Comparison of ENCODE assay signal across 22 mouse cellular contexts in genomic region chr10:8770931-8771653, GRCm38 (mm10).
DNase-seq lines count a peak whose midpoint lies in the region; ATAC-seq and TF ChIP-seq lines count a peak whose summit lies in the region.
"Had no signal": no experiment of that assay in that cellular context is flagged by ENCODE, and none has a peak within 500 bp of the region (broad histone marks: within the 10 kb centered on the region; RNA-seq: fewer than 3 reads in every experiment).

No protein-coding gene starts in this region.

- TF ChIP-seq CTCF in heart, adult 2 months (IDR thresholded peaks at IDR 0.05) = peak; percentile 23; the same call in 1 of the 2 replicates
- peak; percentile 28 for TF ChIP-seq CTCF in lung, postnatal 0 days (IDR thresholded peaks at IDR 0.05)

- no peak for TF ChIP-seq POLR2A in heart, adult 2 months (IDR thresholded peaks at IDR 0.05; ENCODE audit: insufficient read depth, low read depth, low read length)

- no peak overlapping the region for H3K27ac ChIP-seq in heart, adult 2 months
- no peak overlapping the region for H3K27ac ChIP-seq in heart, embryonic 12.5 days (ENCODE audit: poor library complexity, severe bottlenecking)
- no peak overlapping the region for H3K27ac ChIP-seq in lung, postnatal 0 days (ENCODE audit: low read length)
- peak overlapping the region; percentile 67 for H3K27ac ChIP-seq in brown adipose tissue, adult 24 weeks (replicated peaks; ENCODE audit: low read depth, low read length)
- H3K27ac ChIP-seq: embryonic facial prominence, embryonic 12.5 days; hindbrain, embryonic 14.5 days; stomach, embryonic 15.5 days had no signal

- ATAC-seq in heart, embryonic 12.5 days (ENCODE audit: insufficient number of reproducible peaks, low FRiP score) = no peak
- ATAC-seq in lung, postnatal 0 days = no peak
- ATAC-seq: forebrain, postnatal 0 days; intestine, embryonic 16.5 days; liver, postnatal 0 days had no signal

- no peak overlapping the region for H3K4me2 ChIP-seq in heart, embryonic 12.5 days
- no peak overlapping the region for H3K4me2 ChIP-seq in lung, postnatal 0 days (replicated peaks; ENCODE audit: low read depth, low read length)
- H3K4me2 ChIP-seq: embryonic facial prominence, embryonic 12.5 days; hindbrain, embryonic 14.5 days; midbrain, embryonic 11.5 days; stomach, embryonic 15.5 days had no signal

- intact Hi-C loops in heart, adult 2 months (cut with DNase I) = no loop called here

- H3K27me3 ChIP-seq in heart, adult 2 months (ENCODE audit: control insufficient read depth, insufficient read depth, low read length) = no peaks in the 10 kb centered on the region
- no peaks in the 10 kb centered on the region for H3K27me3 ChIP-seq in heart, embryonic 12.5 days (replicated peaks)
- no peaks in the 10 kb centered on the region for H3K27me3 ChIP-seq in lung, postnatal 0 days (replicated peaks; ENCODE audit: insufficient read depth, low read length)
- H3K27me3 ChIP-seq: embryonic facial prominence, embryonic 12.5 days; stomach, embryonic 15.5 days had no signal

- H3K4me1 ChIP-seq in heart, adult 2 months (ENCODE audit: control insufficient read depth, insufficient read depth, low read length) = peaks cover 23% of the 10 kb centered on the region
- peaks cover 12% of the 10 kb centered on the region for H3K4me1 ChIP-seq in heart, embryonic 12.5 days (replicated peaks)
- H3K4me1 ChIP-seq in lung, postnatal 0 days (ENCODE audit: insufficient read depth, low read depth, low read length) = no peaks in the 10 kb centered on the region; the same call in 1 of the 2 replicates
- peaks cover 23% of the 10 kb centered on the region for H3K4me1 ChIP-seq in brown adipose tissue, adult 24 weeks (ENCODE audit: control insufficient read depth, insufficient read depth, insufficient read length, low read length)
- H3K4me1 ChIP-seq: embryonic facial prominence, embryonic 12.5 days; stomach, embryonic 15.5 days had no signal

- no peaks in the 10 kb centered on the region for H3K79me2 ChIP-seq in heart, adult 2 months (replicated peaks; ENCODE audit: control insufficient read depth, insufficient read depth, low read length)

- WGBS in heart, adult 2 months = 92% methylated on average over 12 of the region's 12 CpGs
- 91% methylated on average over 12 of the region's 12 CpGs for WGBS in heart, embryonic 12.5 days
- 91% methylated on average over 12 of the region's 12 CpGs for WGBS in lung, postnatal 0 days

- no peak for DNase-seq in heart, adult 2 months
- no peak for DNase-seq in lung, postnatal 0 days (ENCODE audit: low spot score)
- DNase-seq in lung, postnatal 14 days = no peak
- peak; percentile 44 for DNase-seq in adipocyte (ENCODE audit: low spot score)
- DNase-seq in right cerebral cortex, postnatal 36 days (ENCODE audit: low spot score in 2 of 2) = no peak
- DNase-seq in thymus, postnatal 14 days = no peak
- DNase-seq: cerebellum, adult 11-12 months; cerebellum, postnatal 10 days; forebrain, postnatal 0 days; heart, postnatal 4 days; kidney, postnatal 4 days; liver, postnatal 0 days; lung, postnatal 10 days; thymus, adult 18-20 months; thymus, postnatal 4 days had no signal

- no peak overlapping the region for H3K4me3 ChIP-seq in heart, adult 2 months
- H3K4me3 ChIP-seq in heart, embryonic 12.5 days = no peak overlapping the region
- no peak overlapping the region for H3K4me3 ChIP-seq in lung, postnatal 0 days (ENCODE audit: low read depth, low read length)
- H3K4me3 ChIP-seq in brown adipose tissue, adult 24 weeks (ENCODE audit: insufficient read depth, low read depth, low read length) = no peak overlapping the region
- H3K4me3 ChIP-seq: embryonic facial prominence, embryonic 12.5 days; stomach, embryonic 15.5 days had no signal

- TF ChIP-seq EP300 in heart, adult 2 months (IDR thresholded peaks at IDR 0.05; ENCODE audit: insufficient read depth, low read depth, low read length) = no peak
- no peak for TF ChIP-seq EP300 in lung, postnatal 0 days (IDR thresholded peaks at IDR 0.05)

- H3K9me3 ChIP-seq in heart, embryonic 12.5 days (replicated peaks) = peaks cover 7% of the 10 kb centered on the region
- H3K9me3 ChIP-seq in lung, postnatal 0 days (ENCODE audit: low read length) = no peaks in the 10 kb centered on the region
- H3K9me3 ChIP-seq: embryonic facial prominence, embryonic 12.5 days; stomach, embryonic 15.5 days had no signal

- H3K36me3 ChIP-seq in heart, adult 2 months (ENCODE audit: control insufficient read depth, insufficient read depth, low read length) = peaks cover 8% of the 10 kb centered on the region
- peaks cover 13% of the 10 kb centered on the region for H3K36me3 ChIP-seq in heart, embryonic 12.5 days
- no peaks in the 10 kb centered on the region; the same call in none of the 2 replicates for H3K36me3 ChIP-seq in lung, postnatal 0 days (ENCODE audit: insufficient read depth, low read length)
- H3K36me3 ChIP-seq: stomach, embryonic 15.5 days had no signal

- H3K9ac ChIP-seq in heart, adult 2 months (ENCODE audit: low read depth, low read length) = no peak overlapping the region
- no peak overlapping the region for H3K9ac ChIP-seq in heart, embryonic 12.5 days
- no peak overlapping the region for H3K9ac ChIP-seq in lung, postnatal 0 days (replicated peaks; ENCODE audit: low read depth)
- H3K9ac ChIP-seq: embryonic facial prominence, embryonic 12.5 days; forebrain, postnatal 0 days; hindbrain, embryonic 14.5 days; liver, postnatal 0 days; stomach, embryonic 15.5 days had no signal
